Mouse (Mus musculus): ENCODE measurements around the gene Dnaja4. TPM values are rescaled to one million over a fixed set of nuclear protein-coding genes. Genes with fewer than 3 reads are reported as not detected.
A peak's percentile ranks its signal among the peaks of the same experiment; 100 is the strongest.

Gene Dnaja4
- polyA plus RNA-seq, 1 experiment from 2014 or later, result 8.5 TPM

GRCm38 (mm10) chr9:54752944-54753295 lies 54.2 kb downstream of the Dnaja4 start:
- Histone ChIP-seq H3K27ac (ENCODE audit: low read depth, low read length) (peak overlapping the region; percentile 56; the same call in 1 of the 2 replicates), H3K9ac (replicated peaks; ENCODE audit: low read depth, low read length) (no peak overlapping the region), H3K9me3 (ENCODE audit: control insufficient read depth, low read length) (no peaks in the 10 kb centered on the region), H3K4me2 (ENCODE audit: low read depth, low read length) (no peak overlapping the region), H3K36me3 (ENCODE audit: control insufficient read depth, insufficient read depth, low read length) (no peaks in the 10 kb centered on the region), H3K4me1 (ENCODE audit: control insufficient read depth, insufficient read depth, low read length) (peaks cover 17% of the 10 kb centered on the region; the same call in 1 of the 2 replicates), H3K4me3 (ENCODE audit: low read depth, low read length) (no peak overlapping the region), H3K27me3 (ENCODE audit: control insufficient read depth, insufficient read depth, low read length) (no peaks in the 10 kb centered on the region)
- peak; percentile 19 for ATAC-seq (ENCODE audit: low read depth)
- WGBS, result 13% methylated on average over 11 of the region's 11 CpGs

- Histone ChIP-seq H3K4me3 (ENCODE audit: low read depth, low read length) (no peak overlapping the region), H3K4me2 (ENCODE audit: low read depth, low read length) (no peak overlapping the region), H3K36me3 (ENCODE audit: control insufficient read depth, insufficient read depth, low read length) (no peaks in the 10 kb centered on the region), H3K27ac (ENCODE audit: low read depth, low read length) (no peak overlapping the region), H3K9me3 (ENCODE audit: control insufficient read depth, low read length) (no peaks in the 10 kb centered on the region), H3K4me1 (ENCODE audit: control insufficient read depth, insufficient read depth, low read length) (no peaks in the 10 kb centered on the region), H3K9ac (replicated peaks; ENCODE audit: low read depth, low read length) (no peak overlapping the region), H3K27me3 (ENCODE audit: control insufficient read depth, insufficient read depth, low read length) (peaks cover 4% of the 10 kb centered on the region)
- 11% methylated on average over 6 of the region's 6 CpGs for WGBS
- no peak for ATAC-seq (ENCODE audit: low read depth)
Measured at GRCm38 (mm10) chr9:54759592-54759991, 60.9 kb downstream of the Dnaja4 start.

GRCm38 (mm10) chr9:54764091-54764490 lies 65.4 kb downstream of the Dnaja4 start:
- Histone ChIP-seq H3K9ac (replicated peaks; ENCODE audit: low read depth, low read length) (no peak overlapping the region), H3K27ac (ENCODE audit: low read depth, low read length) (no peak overlapping the region), H3K4me2 (ENCODE audit: low read depth, low read length) (peak overlapping the region; percentile 76), H3K36me3 (ENCODE audit: control insufficient read depth, insufficient read depth, low read length) (no peaks in the 10 kb centered on the region), H3K9me3 (ENCODE audit: control insufficient read depth, low read length) (no peaks in the 10 kb centered on the region), H3K4me1 (ENCODE audit: control insufficient read depth, insufficient read depth, low read length) (peaks cover 18% of the 10 kb centered on the region), H3K4me3 (ENCODE audit: low read depth, low read length) (peak overlapping the region; percentile 39), H3K27me3 (ENCODE audit: control insufficient read depth, insufficient read depth, low read length) (peaks cover 10% of the 10 kb centered on the region)
- peak; percentile 32; the same call in 1 of the 2 replicates for ATAC-seq (ENCODE audit: low read depth)
- WGBS, result 21% methylated on average over 12 of the region's 12 CpGs

- peak; percentile 64; the same call in 1 of the 2 replicates for ATAC-seq (ENCODE audit: low read depth)
- under 1% methylated on average over 40 of the region's 45 CpGs for WGBS
- Histone ChIP-seq H3K27me3 (ENCODE audit: control insufficient read depth, insufficient read depth, low read length) (peaks cover 10% of the 10 kb centered on the region), H3K9me3 (ENCODE audit: control insufficient read depth, low read length) (no peaks in the 10 kb centered on the region), H3K4me3 (ENCODE audit: low read depth, low read length) (peak within 1 kb of the TSS; percentile 39), H3K27ac (ENCODE audit: low read depth, low read length) (no peak within 1 kb of the TSS), H3K4me2 (ENCODE audit: low read depth, low read length) (peak within 1 kb of the TSS; percentile 76), H3K36me3 (ENCODE audit: control insufficient read depth, insufficient read depth, low read length) (no peaks in the 10 kb centered on the region), H3K9ac (replicated peaks; ENCODE audit: low read depth, low read length) (peak within 1 kb of the TSS; percentile 34), H3K4me1 (ENCODE audit: control insufficient read depth, insufficient read depth, low read length) (peaks cover 18% of the 10 kb centered on the region)
Measured at GRCm38 (mm10) chr9:54764561-54765217, 66.0 kb downstream of the Dnaja4 start, which contains the start of gene Crabp1. Gene Crabp1, plus strand, starts transcription at chr9:54764748.

- Histone ChIP-seq H3K4me2 (ENCODE audit: low read depth, low read length) (peak overlapping the region; percentile 76), H3K36me3 (ENCODE audit: control insufficient read depth, insufficient read depth, low read length) (no peaks in the 10 kb centered on the region), H3K4me3 (ENCODE audit: low read depth, low read length) (peak overlapping the region; percentile 39), H3K27me3 (ENCODE audit: control insufficient read depth, insufficient read depth, low read length) (peaks cover 10% of the 10 kb centered on the region), H3K9ac (replicated peaks; ENCODE audit: low read depth, low read length) (peak overlapping the region; percentile 28; the same call in 1 of the 2 replicates), H3K27ac (ENCODE audit: low read depth, low read length) (no peak overlapping the region), H3K9me3 (ENCODE audit: control insufficient read depth, low read length) (no peaks in the 10 kb centered on the region), H3K4me1 (ENCODE audit: control insufficient read depth, insufficient read depth, low read length) (peaks cover 23% of the 10 kb centered on the region)
- WGBS, result under 1% methylated on average over 41 of the region's 41 CpGs
- peak; percentile 35; the same call in 1 of the 2 replicates for ATAC-seq (ENCODE audit: low read depth)
Measured at GRCm38 (mm10) chr9:54765336-54766085, 66.8 kb downstream of the Dnaja4 start.

Small RNA genes within 50 kb of the gene (microRNA-seq; reads per million reads assigned to microRNA genes)
- gene Mir5710, result not detected

Other genes starting within 250 kb of the Dnaja4 start
- gene Dmxl2, start 197.2 kb upstream of the Dnaja4 start, polyA plus RNA-seq (2014; fragmentation: Nextera tagmentation; extraction: Ambion mirVana), result 72.6 and 104 TPM in 2 replicates
- gene Sh2d7, start 159.9 kb upstream of the Dnaja4 start, polyA plus RNA-seq (2014; fragmentation: Nextera tagmentation; extraction: Ambion mirVana), result not detected in 2 replicates
- 67.5 and 80.4 TPM in 2 replicates for gene Cib2, start 138.7 kb upstream of the Dnaja4 start, polyA plus RNA-seq (2014; fragmentation: Nextera tagmentation; extraction: Ambion mirVana)
- gene Idh3a, start 112.5 kb upstream of the Dnaja4 start, polyA plus RNA-seq (2014; fragmentation: Nextera tagmentation; extraction: Ambion mirVana), result 165 and 178 TPM in 2 replicates
- 28.8 and 35.5 TPM in 2 replicates for gene Acsbg1, start 37.0 kb upstream of the Dnaja4 start, polyA plus RNA-seq (2014; fragmentation: Nextera tagmentation; extraction: Ambion mirVana)
- 76.3 and 91.0 TPM in 2 replicates for gene Wdr61, start 35.6 kb downstream of the Dnaja4 start, polyA plus RNA-seq (2014; fragmentation: Nextera tagmentation; extraction: Ambion mirVana)
- 589 and 733 TPM in 2 replicates for gene Crabp1, start 65.9 kb downstream of the Dnaja4 start, polyA plus RNA-seq (2014; fragmentation: Nextera tagmentation; extraction: Ambion mirVana)
- 51.1 and 64.0 TPM in 2 replicates for gene Ireb2, start 164.9 kb downstream of the Dnaja4 start, polyA plus RNA-seq (2014; fragmentation: Nextera tagmentation; extraction: Ambion mirVana)
- gene Hykk, start 218.4 kb downstream of the Dnaja4 start, polyA plus RNA-seq (2014; fragmentation: Nextera tagmentation; extraction: Ambion mirVana), result 2.3 and 2.8 TPM in 2 replicates